Mouse (Mus musculus) heart, embryonic 10.5 days (tissue): ENCODE measurements at regions not wholly inside any gene's neighbourhood (a gene's known extent, or its start where the extent isn't known, plus 50 kb on each side); places are given as distances from the start of the nearest gene placed in this dataset.

ENCODE experiments used
- DNase-seq: peaks from one replicate; pipeline ENCODE4 v3.0.0-alpha.2; 2017; ENCODE audit warnings: low spot score
- H3K27ac ChIP-seq: fragments of 300-500 bp; sonication (generic); 2 replicates; pipeline ENCODE4 v1.5.1; 2016; ENCODE audit warnings: mild to moderate bottlenecking
- H3K27me3 ChIP-seq: fragments of 300-500 bp; sonication (generic); 2 replicates; pipeline ENCODE4 v1.6.1; 2016; ENCODE audit warnings: mild to moderate bottlenecking; ENCODE audit not compliant: poor library complexity, insufficient read depth, severe bottlenecking
- H3K36me3 ChIP-seq: fragments of 300-500 bp; sonication (generic); 2 replicates; pipeline ENCODE4 v1.6.1; 2016; ENCODE audit warnings: mild to moderate bottlenecking, moderate library complexity
- H3K4me1 ChIP-seq: fragments of 300-500 bp; sonication (generic); 2 replicates; pipeline ENCODE4 v1.6.1; 2016; ENCODE audit warnings: mild to moderate bottlenecking
- H3K4me3 ChIP-seq: fragments of 300-500 bp; sonication (generic); 2 replicates; pipeline ENCODE4 v1.5.1; 2016; ENCODE audit warnings: mild to moderate bottlenecking, moderate library complexity
- H3K9me3 ChIP-seq: fragments of 300-500 bp; sonication (generic); 2 replicates; pipeline ENCODE4 v1.6.1; 2016; ENCODE audit warnings: mild to moderate bottlenecking, moderate library complexity
- WGBS: fragments of 180-500 bp; shearing (Covaris S2); methylation state at CpG from one replicate; pipeline ENCODE4 v1.1.7; 2016; 5-methylcytosine and 5-hydroxymethylcytosine counted together

GRCm38 (mm10) chrX:57954594-57955185, 67.8 kb upstream of the Zic3 start:
- H3K27me3 ChIP-seq: no peaks in the 10 kb centered on the region
- H3K4me1 ChIP-seq: no peaks in the 10 kb centered on the region
- no peak overlapping the region for H3K4me3 ChIP-seq
- WGBS: 33% methylated on average over 3 of the region's 3 CpGs
- H3K36me3 ChIP-seq: no peaks in the 10 kb centered on the region
- no peaks in the 10 kb centered on the region for H3K9me3 ChIP-seq
- no peak overlapping the region for H3K27ac ChIP-seq
- DNase-seq: no peak
